Mouse (Mus musculus) T-helper 1 cell (primary cell): ENCODE data around the gene Mtmr12.

Experiments used
- in situ Hi-C: fragments of 300-600 bp; cut with MboI, MseI; formaldehyde crosslinking; loops from one replicate; pipeline ENCODE4 v1.15.1; 2025; ENCODE audit warnings: high pct_unique_total_duplicates

Mtmr12 gene

DNA sequence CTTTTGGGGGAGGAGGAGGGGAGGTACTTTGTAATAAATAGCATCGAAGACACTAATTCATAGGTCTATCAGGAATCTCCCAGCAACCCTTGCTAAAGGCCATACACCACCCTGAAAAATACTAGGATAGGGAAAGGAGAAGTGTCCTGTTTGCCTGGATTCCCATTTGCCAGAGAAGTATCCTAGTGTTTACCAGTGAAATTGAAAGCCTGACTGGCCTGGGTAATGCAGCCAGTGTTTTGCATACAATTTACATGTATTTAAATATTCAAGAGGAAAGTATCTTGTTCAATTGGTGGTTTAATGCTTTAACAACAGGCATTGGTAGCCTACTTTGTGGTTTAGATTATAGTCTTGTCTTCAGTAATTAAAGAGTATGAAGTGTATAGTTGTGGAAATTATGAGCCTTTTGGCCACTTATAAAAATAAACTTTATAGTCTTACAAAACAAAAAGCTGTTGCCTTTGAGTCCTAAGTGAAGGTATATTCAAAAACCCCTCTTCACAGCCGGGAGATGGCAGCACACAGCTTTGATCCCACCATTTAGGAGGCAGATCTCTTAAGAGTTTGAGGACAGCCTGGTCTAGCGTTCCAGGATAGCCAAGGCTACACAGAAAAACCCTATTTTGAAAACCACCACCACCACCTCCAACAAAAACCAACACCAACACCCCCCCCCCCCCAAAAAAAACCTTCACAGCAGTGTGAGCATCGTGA lies 69.4 kb downstream of the Mtmr12 start:
- in situ Hi-C loops = no loop called here

DNA sequence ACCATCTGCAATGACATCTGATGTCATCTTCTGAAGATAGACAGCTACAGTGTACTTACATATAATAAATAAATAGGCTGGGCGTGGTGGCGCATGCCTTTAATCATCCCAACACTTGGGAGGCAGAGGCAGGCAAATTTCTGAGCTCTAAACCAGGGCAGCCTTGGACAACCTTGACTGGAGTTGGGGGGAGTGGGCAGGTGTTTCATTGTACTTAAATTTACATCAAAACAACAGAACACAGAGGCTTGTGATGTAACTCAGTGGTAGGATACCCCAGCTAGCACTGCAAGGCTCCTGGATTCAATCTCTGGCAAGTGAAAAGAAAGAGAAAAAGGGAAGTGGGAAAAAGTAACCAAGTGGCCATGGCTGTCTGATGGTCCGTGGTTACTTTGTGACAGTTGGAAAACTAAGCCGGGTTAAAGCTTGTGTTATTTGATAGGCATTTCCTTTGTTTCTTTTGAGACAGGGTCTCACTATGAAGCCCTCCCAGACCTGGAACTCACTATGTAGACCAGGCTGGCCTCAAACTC lies 70.3 kb downstream of the Mtmr12 start:
- in situ Hi-C loops = no loop called here

DNA sequence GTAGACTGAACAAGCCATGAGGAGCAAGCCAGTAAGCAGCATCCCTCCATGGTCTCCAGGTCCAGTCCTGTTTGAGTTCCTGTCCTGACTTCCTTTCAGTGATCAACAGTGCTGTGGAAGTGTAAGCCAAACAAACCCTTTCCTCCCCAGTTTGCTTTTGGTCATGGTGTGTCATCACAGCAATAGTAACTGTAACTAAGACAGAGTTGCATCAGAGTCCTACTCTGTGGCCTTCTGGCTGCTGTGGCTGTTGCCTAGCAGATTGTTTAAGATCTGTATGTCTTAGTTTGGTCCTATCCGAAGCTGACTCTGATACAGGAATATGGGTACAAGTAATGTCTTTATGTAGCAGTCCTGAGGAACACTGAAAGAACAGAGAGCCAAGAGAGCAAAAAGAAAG lies 75.0 kb downstream of the Mtmr12 start:
- in situ Hi-C loops = no loop called here

GRCm38 (mm10) chr15:12284794-12285534 lies 80.1 kb downstream of the Mtmr12 start:
- in situ Hi-C loops = no loop called here

- in situ Hi-C loops = no loop called here
Measured at GRCm38 (mm10) chr15:12285535-12285809, 80.6 kb downstream of the Mtmr12 start.

- in situ Hi-C loops = no loop called here
Measured at GRCm38 (mm10) chr15:12290330-12290729, 85.5 kb downstream of the Mtmr12 start.

DNA sequence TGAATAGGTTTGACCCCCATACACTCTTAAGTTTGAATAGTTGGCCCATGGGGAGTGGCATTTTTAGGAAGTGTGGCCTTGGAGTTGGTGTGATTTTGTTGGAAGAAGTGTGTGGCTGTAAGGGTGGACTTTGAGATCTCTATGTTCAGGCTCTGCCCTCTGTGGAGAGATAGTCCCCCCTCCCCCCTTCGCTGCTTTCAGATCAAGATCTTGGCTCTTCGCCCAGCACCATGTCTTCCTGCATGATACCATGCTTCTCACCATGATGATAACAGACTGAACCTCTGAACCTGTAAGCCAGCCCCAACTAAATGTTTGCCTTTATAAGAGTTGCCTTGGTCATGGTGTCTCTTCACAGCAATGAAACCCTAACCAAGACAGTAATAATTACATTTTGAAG lies 86.9 kb downstream of the Mtmr12 start:
- in situ Hi-C loops = no loop called here

DNA sequence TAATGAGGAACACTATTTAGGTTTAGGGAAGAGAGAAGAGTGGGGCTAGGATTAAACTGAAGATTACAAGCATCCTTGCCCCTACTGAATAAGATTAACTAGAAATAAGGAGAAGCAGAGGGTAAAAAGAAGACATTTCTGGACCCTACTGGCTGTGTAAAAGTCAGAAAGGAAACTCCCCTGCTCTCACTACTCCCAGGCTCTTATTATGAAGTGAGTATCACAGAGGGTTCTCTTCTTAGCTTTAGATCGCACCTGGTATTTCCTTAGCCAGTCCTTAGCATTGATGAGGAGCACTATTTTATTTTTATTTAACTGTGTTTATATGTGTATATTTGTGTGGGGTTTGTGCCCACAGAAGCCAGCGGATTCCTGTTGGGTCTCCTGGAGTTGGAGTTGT lies 91.4 kb downstream of the Mtmr12 start:
- in situ Hi-C loops = no loop called here

DNA sequence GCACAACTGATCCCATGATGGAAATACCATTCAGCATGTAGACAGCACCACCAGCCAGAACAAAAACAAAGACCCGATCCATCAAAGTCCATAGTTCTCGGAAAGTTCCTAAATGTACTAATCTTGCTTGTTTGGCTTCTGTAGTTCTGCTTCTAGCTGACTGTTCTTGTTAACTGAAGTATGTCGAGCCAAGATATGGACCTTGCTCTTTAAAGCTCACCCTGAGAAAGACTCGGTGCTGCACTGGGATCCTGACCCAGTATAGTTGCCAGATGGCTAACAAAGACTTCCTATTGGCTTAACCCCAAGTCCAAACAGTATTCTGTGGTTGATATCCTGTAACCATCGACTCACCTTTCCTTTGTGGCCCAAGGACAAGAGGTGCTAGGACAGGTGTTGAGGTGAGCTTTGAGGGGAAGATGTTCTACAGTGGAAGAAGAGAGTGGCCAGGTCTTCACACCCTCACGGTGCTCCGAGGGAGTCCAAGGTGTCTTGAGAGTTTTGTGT lies 93.5 kb downstream of the Mtmr12 start:
- in situ Hi-C loops = no loop called here

DNA sequence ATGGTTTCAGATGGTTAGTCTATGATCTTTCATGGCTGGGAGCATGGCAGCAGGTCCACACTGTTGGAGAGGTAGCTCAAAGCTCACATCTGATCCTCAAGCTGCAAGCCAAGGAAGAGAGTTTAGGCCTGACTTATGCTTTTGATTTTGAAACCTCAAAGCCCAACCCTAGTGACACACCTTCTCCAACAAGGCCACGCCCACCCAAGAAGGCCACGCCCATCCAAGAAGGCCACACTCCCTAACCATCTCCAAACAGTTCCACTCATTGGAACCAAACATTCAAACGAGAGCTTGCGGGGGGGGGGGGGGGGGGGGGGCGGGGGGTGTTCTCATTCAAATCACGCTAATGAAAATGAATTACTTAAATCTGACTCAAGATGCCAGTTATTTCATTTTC lies 96.9 kb downstream of the Mtmr12 start:
- in situ Hi-C loops = no loop called here

GRCm38 (mm10) chr15:12306188-12307071 lies 101.6 kb downstream of the Mtmr12 start:
- in situ Hi-C loops = no loop called here

GRCm38 (mm10) chr15:12307114-12307513 lies 102.3 kb downstream of the Mtmr12 start:
- in situ Hi-C loops = no loop called here

GRCm38 (mm10) chr15:12308539-12308938 lies 103.7 kb downstream of the Mtmr12 start:
- in situ Hi-C loops = no loop called here

- in situ Hi-C loops = no loop called here
Measured at GRCm38 (mm10) chr15:12310676-12311075, 105.8 kb downstream of the Mtmr12 start.

DNA sequence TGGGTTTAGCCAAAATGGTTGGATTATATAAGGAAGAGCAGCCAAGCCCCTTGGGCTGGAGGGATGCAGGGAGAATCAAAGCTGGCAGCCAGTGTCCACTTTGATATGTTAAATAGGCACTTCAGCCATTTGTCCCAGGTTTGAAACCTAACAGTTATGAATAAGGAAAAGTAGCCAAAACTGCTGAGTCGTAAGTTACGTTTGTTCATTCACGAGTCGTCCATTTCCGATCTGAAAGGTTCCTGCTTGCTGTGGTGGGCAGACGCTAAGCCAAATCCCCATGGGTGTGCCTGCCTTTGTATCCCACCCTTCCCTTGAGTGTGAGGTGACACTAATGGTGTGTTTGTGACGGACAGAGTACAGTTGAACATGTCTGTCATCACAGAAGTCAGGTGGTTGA lies 106.6 kb downstream of the Mtmr12 start:
- in situ Hi-C loops = no loop called here

- in situ Hi-C loops = no loop called here
Measured at GRCm38 (mm10) chr15:12313255-12313654, 108.4 kb downstream of the Mtmr12 start.

DNA sequence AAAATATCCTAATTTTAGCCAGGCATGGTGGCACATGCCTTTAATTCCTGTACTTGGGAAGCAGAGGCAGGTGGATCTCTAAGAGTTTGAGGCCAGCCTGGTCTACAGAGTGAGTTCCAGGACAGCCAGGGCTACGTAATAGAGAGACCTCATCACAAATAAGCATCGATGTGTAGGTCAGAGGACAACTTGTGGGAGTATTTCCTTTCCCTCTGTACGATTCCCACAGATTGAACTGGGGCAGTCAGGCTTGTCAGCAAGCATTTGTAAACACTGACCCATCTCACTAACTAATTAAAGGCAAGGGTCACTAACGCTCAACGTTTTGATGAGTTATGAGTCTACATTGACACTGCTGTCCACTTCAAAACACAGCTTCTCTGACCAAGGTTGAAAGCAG lies 109.8 kb downstream of the Mtmr12 start:
- in situ Hi-C loops = no loop called here

GRCm38 (mm10) chr15:12315996-12316395 lies 111.2 kb downstream of the Mtmr12 start:
- in situ Hi-C loops = no loop called here

DNA sequence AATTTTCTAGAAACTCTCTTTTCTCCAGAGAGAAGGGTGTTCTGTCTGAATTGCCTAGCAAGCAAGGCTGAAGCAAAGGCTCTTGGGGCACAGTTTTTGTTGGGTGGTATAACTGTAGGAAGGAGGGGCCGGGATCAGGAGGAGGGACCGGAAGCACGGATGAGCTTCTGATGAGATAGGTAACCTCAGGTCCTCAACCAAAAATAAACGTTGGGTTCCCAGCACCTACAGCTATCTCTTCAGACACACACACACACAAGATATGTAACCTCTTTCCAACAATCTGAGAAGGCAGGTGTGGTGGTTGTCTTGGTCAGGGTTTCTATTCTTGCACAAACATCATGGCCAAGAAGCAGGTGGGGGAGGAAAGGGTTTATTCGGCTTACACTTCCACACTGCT lies 112.5 kb downstream of the Mtmr12 start:
- in situ Hi-C loops = no loop called here

GRCm38 (mm10) chr15:12318451-12318850 lies 113.6 kb downstream of the Mtmr12 start:
- in situ Hi-C loops = no loop called here

GRCm38 (mm10) chr15:12319889-12320288 lies 115.1 kb downstream of the Mtmr12 start:
- in situ Hi-C loops = no loop called here

- in situ Hi-C loops = no loop called here
Measured at GRCm38 (mm10) chr15:12320441-12321090, 115.7 kb downstream of the Mtmr12 start.
